Mouse (Mus musculus): ENCODE measurements around the gene Dhx30. TPM values are rescaled to one million over a fixed set of nuclear protein-coding genes. Genes with fewer than 3 reads are reported as not detected.

The Dhx30 gene
- polyA plus RNA-seq, 2 experiments, result 24.9 to 27.4 TPM

DNA sequence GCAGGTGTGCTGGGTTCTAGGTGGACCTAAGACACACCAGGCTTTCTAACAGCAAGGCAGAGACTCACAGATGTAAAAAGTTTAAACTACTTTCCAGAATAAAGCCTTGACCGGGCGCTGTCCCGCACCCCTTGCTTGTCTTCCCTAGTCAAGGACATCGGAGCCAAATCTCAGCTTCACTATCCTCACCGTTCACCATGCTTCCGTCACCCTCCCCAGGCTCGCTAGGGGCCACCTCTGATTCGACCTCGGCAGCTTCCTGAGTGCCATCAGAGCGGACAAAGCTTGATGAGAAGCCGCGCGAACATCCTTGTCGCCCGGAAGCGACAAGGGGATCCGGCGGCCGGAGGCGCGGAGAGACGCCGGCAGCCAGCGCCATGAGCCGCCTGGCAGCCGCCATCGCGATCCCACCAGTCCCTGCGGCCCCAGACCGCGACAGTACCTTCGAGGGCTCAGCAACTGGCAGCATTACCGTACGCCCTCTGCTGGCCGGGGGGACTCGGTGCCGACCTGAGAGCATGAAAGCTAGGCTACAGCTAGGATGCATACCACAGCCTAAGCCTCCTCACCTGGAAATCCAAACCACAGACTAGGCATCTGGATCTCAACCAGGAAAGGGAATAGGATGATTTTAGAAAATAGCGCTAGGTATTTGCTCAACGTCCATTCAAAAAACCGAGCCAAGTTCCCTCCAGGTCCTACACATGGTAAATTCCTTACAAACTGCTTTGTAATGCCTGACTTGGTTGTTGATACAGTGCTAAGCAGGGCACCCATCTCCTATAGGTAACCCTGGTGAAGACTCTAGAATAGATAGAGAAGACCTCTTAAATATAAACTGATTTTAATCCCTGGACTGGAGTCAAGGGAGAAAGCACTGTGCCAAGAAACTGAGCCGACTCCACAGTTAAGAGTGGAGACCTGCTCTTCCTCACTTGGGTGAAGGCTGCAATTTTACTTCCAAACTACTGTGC, 16.7 kb downstream of the Dhx30 start:
- H3K9me3 ChIP-seq (ENCODE audit: control insufficient read depth, low read length), result no peaks in the 10 kb centered on the region
- H3K27me3 ChIP-seq (ENCODE audit: control insufficient read depth, insufficient read depth, low read length), result no peaks in the 10 kb centered on the region
- H3K4me3 ChIP-seq (ENCODE audit: insufficient read depth in 1 of 2, low read depth in 2 of 2, low read length in 2 of 2), result peak overlapping the region; percentile 76 to 94
- H3K9ac ChIP-seq (replicated peaks), result peak overlapping the region; percentile 80
- H3K27ac ChIP-seq, result no peak overlapping the region
- H3K36me3 ChIP-seq (replicated peaks; ENCODE audit: control insufficient read depth, insufficient read depth, low read depth), result peaks cover 13% of the 10 kb centered on the region
- H3K4me1 ChIP-seq (replicated peaks; ENCODE audit: control insufficient read depth in 2 of 2, insufficient read depth in 2 of 2, low read length in 1 of 2), result peaks cover 4 to 6% of the 10 kb centered on the region in 2 experiments; a peak in 3 of 4 replicates
- 3% methylated on average over 41 of the region's 41 CpGs for WGBS (ENCODE audit: insufficient replicate concordance)
- ATAC-seq (ENCODE audit: insufficient read depth) (peak; percentile 92), DNase-seq (ENCODE audit: low read depth in 3 of 3, low spot score in 3 of 3) (peak; percentile 72 to 80 (median 78))
- H3K4me2 ChIP-seq (ENCODE audit: low read depth), result peak overlapping the region; percentile 81
- TF ChIP-seq CTCF (IDR thresholded peaks at IDR 0.05; ENCODE audit: low read depth) (peak; percentile 97), EP300 (IDR thresholded peaks at IDR 0.05; ENCODE audit: low read depth) (no peak)

DNA sequence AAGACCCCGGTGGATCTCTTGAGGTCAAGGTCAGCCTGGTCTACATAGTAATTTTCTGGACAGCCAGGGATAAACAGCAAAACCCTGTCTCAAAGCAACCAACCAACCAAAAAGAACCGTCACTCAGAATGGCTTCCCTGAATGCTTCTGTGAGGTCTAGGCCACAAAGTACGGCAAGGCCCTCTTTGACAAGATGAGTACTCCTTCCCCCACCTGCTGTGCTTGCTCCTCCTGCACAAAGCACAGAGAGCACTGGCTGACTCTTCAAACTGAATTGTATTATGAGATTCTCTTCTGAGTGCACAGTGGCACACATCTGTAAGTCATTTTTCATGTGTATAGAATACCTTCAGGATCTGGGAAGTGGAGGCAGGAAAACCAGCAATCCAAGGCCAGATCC, 19.8 kb downstream of the Dhx30 start:
- WGBS (ENCODE audit: insufficient replicate concordance), result 76% methylated on average over 3 of the region's 3 CpGs
- ATAC-seq (ENCODE audit: insufficient read depth), result no peak
- H3K9ac ChIP-seq (replicated peaks), result no peak overlapping the region
- peaks cover 4 to 6% of the 10 kb centered on the region in 2 experiments; a peak in 3 of 4 replicates for H3K4me1 ChIP-seq (replicated peaks; ENCODE audit: control insufficient read depth in 2 of 2, insufficient read depth in 2 of 2, low read length in 1 of 2)
- no peaks in the 10 kb centered on the region for H3K9me3 ChIP-seq (ENCODE audit: control insufficient read depth, low read length)
- no peak overlapping the region for H3K4me2 ChIP-seq (ENCODE audit: low read depth)
- no peak for DNase-seq (ENCODE audit: low read depth in 3 of 3, low spot score in 3 of 3)
- TF ChIP-seq CTCF (IDR thresholded peaks at IDR 0.05; ENCODE audit: low read depth) (no peak), EP300 (IDR thresholded peaks at IDR 0.05; ENCODE audit: low read depth) (no peak)
- no peaks in the 10 kb centered on the region for H3K27me3 ChIP-seq (ENCODE audit: control insufficient read depth, insufficient read depth, low read length)
- H3K4me3 ChIP-seq (ENCODE audit: insufficient read depth in 1 of 2, low read depth in 2 of 2, low read length in 2 of 2), result no peak overlapping the region
- peaks cover 20% of the 10 kb centered on the region for H3K36me3 ChIP-seq (replicated peaks; ENCODE audit: control insufficient read depth, insufficient read depth, low read depth)
- no peak overlapping the region for H3K27ac ChIP-seq

- Histone ChIP-seq H3K4me2 (ENCODE audit: low read depth) (no peak overlapping the region), H3K36me3 (replicated peaks; ENCODE audit: control insufficient read depth, insufficient read depth, low read depth) (peaks cover 44% of the 10 kb centered on the region), H3K27ac (no peak overlapping the region), H3K4me3 (ENCODE audit: insufficient read depth in 1 of 2, low read depth in 2 of 2, low read length in 2 of 2) (no peak overlapping the region), H3K4me1 (replicated peaks; ENCODE audit: control insufficient read depth in 2 of 2, insufficient read depth in 2 of 2, low read length in 1 of 2) (no peaks in the 10 kb centered on the region; a peak in 1 of 4 replicates), H3K9ac (replicated peaks) (no peak overlapping the region), H3K27me3 (ENCODE audit: control insufficient read depth, insufficient read depth, low read length) (no peaks in the 10 kb centered on the region), H3K9me3 (ENCODE audit: control insufficient read depth, low read length) (no peaks in the 10 kb centered on the region)
- WGBS (ENCODE audit: insufficient replicate concordance), result 79% methylated on average over 4 of the region's 4 CpGs
- no peak for TF ChIP-seq CTCF (IDR thresholded peaks at IDR 0.05; ENCODE audit: low read depth)
- no peak for TF ChIP-seq EP300 (IDR thresholded peaks at IDR 0.05; ENCODE audit: low read depth)
- ATAC-seq (ENCODE audit: insufficient read depth) (no peak), DNase-seq (ENCODE audit: low read depth in 3 of 3, low spot score in 3 of 3) (no peak)
Measured at GRCm38 (mm10) chr9:110094761-110095160, 22.9 kb downstream of the Dhx30 start.

DNA sequence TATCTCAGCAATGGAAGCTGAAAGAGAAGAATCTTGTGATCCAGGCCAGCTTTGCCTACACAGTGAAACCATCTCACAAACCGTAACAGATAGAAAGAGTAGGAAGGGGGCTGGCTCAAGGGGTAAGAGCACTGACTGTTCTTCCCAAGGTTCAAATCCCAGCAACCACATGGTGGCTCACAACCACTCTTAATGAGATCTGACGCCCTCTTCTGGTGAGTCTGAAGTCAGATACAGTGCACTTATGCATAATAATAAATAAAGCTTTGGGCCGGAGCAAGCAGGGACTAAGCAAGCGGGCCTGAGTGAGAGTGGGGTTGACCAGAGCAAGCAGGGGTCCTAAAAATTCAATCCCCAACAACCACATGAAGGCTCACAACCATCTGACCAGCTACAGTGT, 24.3 kb downstream of the Dhx30 start:
- 65% methylated on average over 4 of the region's 4 CpGs for whole genome bisulfite sequencing (ENCODE audit: insufficient replicate concordance)
- H3K4me3 ChIP-seq (ENCODE audit: insufficient read depth in 1 of 2, low read depth in 2 of 2, low read length in 2 of 2), result no peak overlapping the region
- no peaks in the 10 kb centered on the region for H3K9me3 ChIP-seq (ENCODE audit: control insufficient read depth, low read length)
- peaks cover 47% of the 10 kb centered on the region for H3K36me3 ChIP-seq (replicated peaks; ENCODE audit: control insufficient read depth, insufficient read depth, low read depth)
- ATAC-seq (ENCODE audit: insufficient read depth), result no peak
- H3K27me3 ChIP-seq (ENCODE audit: control insufficient read depth, insufficient read depth, low read length), result no peaks in the 10 kb centered on the region
- no peaks in the 10 kb centered on the region for H3K4me1 ChIP-seq (replicated peaks; ENCODE audit: control insufficient read depth in 2 of 2, insufficient read depth in 2 of 2, low read length in 1 of 2)
- no peak overlapping the region for H3K9ac ChIP-seq (replicated peaks)
- no peak for TF ChIP-seq CTCF (IDR thresholded peaks at IDR 0.05; ENCODE audit: low read depth)
- no peak for TF ChIP-seq EP300 (IDR thresholded peaks at IDR 0.05; ENCODE audit: low read depth)
- DNase-seq (ENCODE audit: low read depth in 3 of 3, low spot score in 3 of 3), result no peak
- no peak overlapping the region for H3K4me2 ChIP-seq (ENCODE audit: low read depth)
- no peak overlapping the region for H3K27ac ChIP-seq

- 81% methylated on average over 8 of the region's 8 CpGs for WGBS (ENCODE audit: insufficient replicate concordance)
- TF ChIP-seq EP300 (IDR thresholded peaks at IDR 0.05; ENCODE audit: low read depth) (no peak), CTCF (IDR thresholded peaks at IDR 0.05; ENCODE audit: low read depth) (no peak)
- Histone ChIP-seq H3K4me2 (ENCODE audit: low read depth) (no peak overlapping the region), H3K4me1 (replicated peaks; ENCODE audit: control insufficient read depth in 2 of 2, insufficient read depth in 2 of 2, low read length in 1 of 2) (no peaks in the 10 kb centered on the region), H3K27ac (no peak overlapping the region), H3K9ac (replicated peaks) (no peak overlapping the region), H3K27me3 (ENCODE audit: control insufficient read depth, insufficient read depth, low read length) (no peaks in the 10 kb centered on the region), H3K36me3 (replicated peaks; ENCODE audit: control insufficient read depth, insufficient read depth, low read depth) (peaks cover 29% of the 10 kb centered on the region), H3K4me3 (ENCODE audit: insufficient read depth in 1 of 2, low read depth in 2 of 2, low read length in 2 of 2) (no peak overlapping the region), H3K9me3 (ENCODE audit: control insufficient read depth, low read length) (no peaks in the 10 kb centered on the region)
- ATAC-seq (ENCODE audit: insufficient read depth) (no peak), DNase-seq (ENCODE audit: low read depth in 3 of 3, low spot score in 3 of 3) (no peak)
Measured at GRCm38 (mm10) chr9:110085693-110086092, 31.9 kb downstream of the Dhx30 start.
